Mouse (Mus musculus) E14TG2a.4 (cell line): ENCODE data around the gene Sphk2.

ENCODE experiments used
- CTCF ChIP-seq: conservative IDR thresholded peaks from 2 replicates; pipeline ENCODE4 v1.5.1; 2014; ENCODE audit warnings: low read length
- POU5F1 ChIP-seq: IDR thresholded peaks from 2 replicates; pipeline ENCODE4 v1.6.1; 2014; ENCODE audit warnings: low read length, borderline replicate concordance

DNA sequence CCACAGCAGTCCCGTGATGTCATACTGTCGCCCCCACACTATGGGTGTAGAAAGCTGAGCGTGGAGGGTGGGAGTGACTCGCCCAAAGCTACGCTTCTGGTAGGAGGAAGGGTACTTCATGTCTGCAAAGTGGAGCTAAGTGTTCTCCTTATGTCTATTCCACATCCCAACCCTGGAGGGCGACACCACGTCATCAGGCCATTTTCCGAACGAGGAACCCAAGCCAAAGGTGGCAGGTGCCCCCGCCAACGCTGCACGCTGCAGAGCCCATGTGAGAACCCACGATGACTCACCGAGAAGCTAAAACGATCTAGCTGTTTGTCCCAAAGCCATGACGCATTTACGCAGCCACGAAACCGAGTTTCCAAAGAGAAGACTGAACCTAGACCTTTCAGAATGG, 24.5 kb upstream of the Sphk2 start:
- TF ChIP-seq CTCF (no peak; the same call in 1 of the 2 replicates), POU5F1 (no peak)
